Mouse (Mus musculus) hindbrain, embryonic 14.5 days (tissue): Measurements from ENCODE around the gene Tril. TPM values are rescaled to one million over a fixed set of nuclear protein-coding genes. Genes with fewer than 3 reads are reported as not detected.

Experiments
- ATAC-seq: fragments of 200-750 bp; cut with Nextera tagmentation; 2 replicates; pipeline ENCODE4 v1.8.0; 2017; ENCODE audit warnings: moderate number of reproducible peaks, mild to moderate bottlenecking, moderate TSS enrichment, moderate library complexity; ENCODE audit not compliant: low FRiP score
- DNase-seq: peaks from one replicate; pipeline ENCODE4 v3.0.0-alpha.2; 2015; ENCODE audit warnings: low spot score
- H3K27ac ChIP-seq: fragments of 300-500 bp; sonication (generic); 2 replicates; pipeline ENCODE4 v1.5.1; 2014; ENCODE audit warnings: mild to moderate bottlenecking, moderate library complexity
- H3K27me3 ChIP-seq: fragments of 300-500 bp; sonication (generic); 2 replicates; pipeline ENCODE4 v1.6.1; 2014; ENCODE audit warnings: mild to moderate bottlenecking, low read length, mixed read lengths; ENCODE audit not compliant: control insufficient read depth, insufficient read depth
- H3K36me3 ChIP-seq: fragments of 300-500 bp; sonication (generic); replicated peaks from 2 replicates; pipeline ENCODE4 v1.6.1; 2014; ENCODE audit not compliant: control insufficient read depth, insufficient read depth
- H3K4me1 ChIP-seq: fragments of 300-500 bp; sonication (generic); replicated peaks from 2 replicates; pipeline ENCODE4 v1.6.1; 2014; ENCODE audit warnings: antibody characterized with exemption, low read length, mixed read lengths; ENCODE audit not compliant: control insufficient read depth, insufficient read depth
- H3K4me2 ChIP-seq: fragments of 300-500 bp; sonication (generic); replicated peaks from 2 replicates; pipeline ENCODE4 v1.6.1; 2014; ENCODE audit warnings: mild to moderate bottlenecking, moderate library complexity
- H3K4me3 ChIP-seq: fragments of 300-500 bp; sonication (generic); replicated peaks from 2 replicates; pipeline ENCODE4 v1.5.1; 2014; ENCODE audit warnings: mild to moderate bottlenecking, low read length
- H3K9ac ChIP-seq: fragments of 300-500 bp; sonication (generic); 2 replicates; pipeline ENCODE4 v1.6.1; 2014
- H3K9me3 ChIP-seq: fragments of 300-500 bp; sonication (generic); 2 replicates; pipeline ENCODE4 v1.6.1; 2016; ENCODE audit warnings: low read length; ENCODE audit not compliant: control insufficient read depth
- WGBS: fragments of 180-500 bp; shearing (Covaris S2); extraction: QIAGEN DNeasy Blood & Tissue Kit; methylation state at CpG from one replicate; pipeline ENCODE4 v1.1.7; 2014; 5-methylcytosine and 5-hydroxymethylcytosine counted together
- polyA plus RNA-seq: library from polyadenylated mRNA; unstranded; fragments of >200 nt; fragmentation: Nextera tagmentation; extraction: Ambion mirVana; gene quantifications from 2 replicates; pipeline ENCODE4 v1.2.1, GENCODE M21; 2014

The Tril gene
- 14.3 and 16.2 TPM in 2 replicates for polyA plus RNA-seq

- H3K36me3 ChIP-seq, result no peaks in the 10 kb centered on the region
- peak; percentile 54 for DNase-seq
- no peaks in the 10 kb centered on the region for H3K9me3 ChIP-seq
- peak within 1 kb of the TSS; percentile 51 for H3K4me3 ChIP-seq
- peak within 1 kb of the TSS; percentile 70 for H3K27ac ChIP-seq
- peak within 1 kb of the TSS; percentile 63 for H3K9ac ChIP-seq
- H3K4me2 ChIP-seq, result peak within 1 kb of the TSS; percentile 90
- H3K27me3 ChIP-seq, result peaks cover 65% of the 10 kb centered on the region
- WGBS, result under 1% methylated on average over 43 of the region's 43 CpGs
- ATAC-seq, result peak; percentile 56; the same call in 1 of the 2 replicates
- H3K4me1 ChIP-seq, result peaks cover 35% of the 10 kb centered on the region; the same call in 1 of the 2 replicates
Observed at GRCm38 (mm10) chr6:53820486-53820985, at the start of gene Tril. Gene Tril (minus strand): TSS chr6:53820830.

- Histone ChIP-seq H3K9me3 (no peaks in the 10 kb centered on the region), H3K9ac (no peak overlapping the region), H3K36me3 (no peaks in the 10 kb centered on the region), H3K4me3 (no peak overlapping the region), H3K4me2 (no peak overlapping the region), H3K27me3 (no peaks in the 10 kb centered on the region), H3K4me1 (no peaks in the 10 kb centered on the region), H3K27ac (no peak overlapping the region)
- 70% methylated on average over 2 of the region's 2 CpGs for WGBS
- ATAC-seq, result no peak
- DNase-seq, result no peak
Observed at GRCm38 (mm10) chr6:53863011-53863410, 42.4 kb upstream of the Tril start.

- H3K27me3 ChIP-seq, result no peaks in the 10 kb centered on the region
- H3K4me2 ChIP-seq, result no peak overlapping the region
- H3K27ac ChIP-seq, result no peak overlapping the region
- ATAC-seq, result no peak
- H3K9me3 ChIP-seq, result no peaks in the 10 kb centered on the region
- H3K36me3 ChIP-seq, result no peaks in the 10 kb centered on the region
- no peak for DNase-seq
- H3K9ac ChIP-seq, result no peak overlapping the region
- H3K4me3 ChIP-seq, result no peak overlapping the region
- no peaks in the 10 kb centered on the region for H3K4me1 ChIP-seq
- 43% methylated on average over 1 of the region's 1 CpGs for WGBS
Observed at GRCm38 (mm10) chr6:53859106-53859505, 38.5 kb upstream of the Tril start.

- no peaks in the 10 kb centered on the region for H3K27me3 ChIP-seq
- H3K4me3 ChIP-seq, result no peak overlapping the region
- no peak for ATAC-seq
- no peaks in the 10 kb centered on the region for H3K36me3 ChIP-seq
- no peak overlapping the region for H3K27ac ChIP-seq
- H3K4me2 ChIP-seq, result no peak overlapping the region
- DNase-seq, result no peak
- H3K4me1 ChIP-seq, result no peaks in the 10 kb centered on the region
- WGBS, result 61% methylated on average over 7 of the region's 7 CpGs
- no peak overlapping the region for H3K9ac ChIP-seq
- no peaks in the 10 kb centered on the region for H3K9me3 ChIP-seq
Observed at GRCm38 (mm10) chr6:53857822-53858221, 37.2 kb upstream of the Tril start.

- H3K36me3 ChIP-seq, result no peaks in the 10 kb centered on the region
- H3K4me3 ChIP-seq, result no peak overlapping the region
- no peak overlapping the region for H3K27ac ChIP-seq
- no peak overlapping the region for H3K4me2 ChIP-seq
- 76% methylated on average over 2 of the region's 2 CpGs for WGBS
- no peaks in the 10 kb centered on the region for H3K27me3 ChIP-seq
- ATAC-seq (no peak), DNase-seq (no peak)
- H3K4me1 ChIP-seq, result no peaks in the 10 kb centered on the region
- H3K9ac ChIP-seq, result no peak overlapping the region
- no peaks in the 10 kb centered on the region for H3K9me3 ChIP-seq
Observed at GRCm38 (mm10) chr6:53856775-53857174, 36.1 kb upstream of the Tril start.

GRCm38 (mm10) chr6:53854971-53855856, 34.6 kb upstream of the Tril start:
- no peaks in the 10 kb centered on the region for H3K9me3 ChIP-seq
- H3K36me3 ChIP-seq, result no peaks in the 10 kb centered on the region
- peak; percentile 82 for ATAC-seq
- H3K27ac ChIP-seq, result peak overlapping the region; percentile 10; the same call in 1 of the 2 replicates
- H3K4me1 ChIP-seq, result no peaks in the 10 kb centered on the region
- H3K9ac ChIP-seq, result no peak overlapping the region
- DNase-seq, result peak; percentile 63
- no peak overlapping the region for H3K4me2 ChIP-seq
- WGBS, result 61% methylated on average over 12 of the region's 12 CpGs
- no peaks in the 10 kb centered on the region for H3K27me3 ChIP-seq
- no peak overlapping the region for H3K4me3 ChIP-seq

- Histone ChIP-seq H3K9me3 (no peaks in the 10 kb centered on the region), H3K4me3 (no peak overlapping the region), H3K9ac (no peak overlapping the region), H3K27ac (no peak overlapping the region), H3K36me3 (no peaks in the 10 kb centered on the region), H3K27me3 (no peaks in the 10 kb centered on the region), H3K4me2 (no peak overlapping the region), H3K4me1 (no peaks in the 10 kb centered on the region)
- WGBS, result 84% methylated on average over 2 of the region's 2 CpGs
- no peak for DNase-seq
- no peak for ATAC-seq
Observed at GRCm38 (mm10) chr6:53854226-53854625, 33.6 kb upstream of the Tril start.

- no peak for ATAC-seq
- Histone ChIP-seq H3K4me2 (no peak overlapping the region), H3K27ac (no peak overlapping the region), H3K36me3 (no peaks in the 10 kb centered on the region), H3K9me3 (no peaks in the 10 kb centered on the region), H3K27me3 (no peaks in the 10 kb centered on the region), H3K9ac (no peak overlapping the region), H3K4me3 (no peak overlapping the region), H3K4me1 (no peaks in the 10 kb centered on the region)
- no peak for DNase-seq
- 65% methylated on average over 3 of the region's 3 CpGs for WGBS
Observed at GRCm38 (mm10) chr6:53853546-53853945, 32.9 kb upstream of the Tril start.

GRCm38 (mm10) chr6:53844626-53845025, 24.0 kb upstream of the Tril start:
- H3K36me3 ChIP-seq, result no peaks in the 10 kb centered on the region
- H3K4me1 ChIP-seq, result no peaks in the 10 kb centered on the region
- DNase-seq (no peak), ATAC-seq (no peak)
- H3K4me3 ChIP-seq, result no peak overlapping the region
- H3K4me2 ChIP-seq, result no peak overlapping the region
- H3K9me3 ChIP-seq, result no peaks in the 10 kb centered on the region
- H3K9ac ChIP-seq, result no peak overlapping the region
- WGBS, result 98% methylated on average over 17 of the region's 17 CpGs
- no peaks in the 10 kb centered on the region for H3K27me3 ChIP-seq
- H3K27ac ChIP-seq, result no peak overlapping the region
